Mouse (Mus musculus): ENCODE measurements around the gene Lyrm2.

Lyrm2 gene

DNA sequence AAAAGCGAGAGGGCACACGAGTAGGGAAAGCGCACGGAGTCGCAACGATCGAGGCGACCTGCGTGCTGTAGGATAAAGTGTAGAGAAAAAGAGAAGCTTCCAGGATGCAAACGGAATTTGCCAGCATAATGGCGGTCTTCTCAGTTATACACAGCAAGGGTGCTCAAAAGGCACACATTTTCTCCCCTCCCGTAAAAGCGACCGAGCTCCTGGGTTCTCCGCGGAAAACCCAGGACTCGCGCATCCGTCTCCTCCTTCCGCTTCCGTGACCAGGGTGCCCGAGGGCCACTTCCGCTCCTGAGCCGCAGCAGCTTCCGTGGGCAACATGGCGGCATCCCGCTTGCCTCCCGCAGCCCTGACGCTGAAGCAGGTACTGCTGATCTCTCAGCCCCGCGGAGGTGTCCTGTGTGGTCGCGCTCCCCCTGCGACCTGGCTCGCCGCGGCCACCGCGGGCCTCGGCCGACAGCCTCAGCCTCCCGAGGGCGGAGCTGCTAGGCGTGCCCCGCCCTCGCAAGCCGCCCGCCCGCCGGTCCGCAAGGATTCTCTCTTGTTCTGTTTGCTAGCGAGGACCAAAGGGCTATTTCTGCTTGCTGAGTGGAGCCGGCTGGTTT is at the start of gene Lyrm2:
Gene Lyrm2, plus strand, starts transcription at position 288 of the 611 bp plus-strand sequence.
- DNase-seq: peak; percentile 86 to 90

GRCm38 (mm10) chr4:32750711-32751110 is 49.3 kb upstream of the Lyrm2 start:
- DNase-seq: no peak

GRCm38 (mm10) chr4:32757430-32757829 is 42.6 kb upstream of the Lyrm2 start:
- no peak for DNase-seq

- DNase-seq: no peak
Observed at GRCm38 (mm10) chr4:32767471-32767870, 32.6 kb upstream of the Lyrm2 start.

GRCm38 (mm10) chr4:32768046-32768445 is 32.0 kb upstream of the Lyrm2 start:
- no peak for DNase-seq

DNA sequence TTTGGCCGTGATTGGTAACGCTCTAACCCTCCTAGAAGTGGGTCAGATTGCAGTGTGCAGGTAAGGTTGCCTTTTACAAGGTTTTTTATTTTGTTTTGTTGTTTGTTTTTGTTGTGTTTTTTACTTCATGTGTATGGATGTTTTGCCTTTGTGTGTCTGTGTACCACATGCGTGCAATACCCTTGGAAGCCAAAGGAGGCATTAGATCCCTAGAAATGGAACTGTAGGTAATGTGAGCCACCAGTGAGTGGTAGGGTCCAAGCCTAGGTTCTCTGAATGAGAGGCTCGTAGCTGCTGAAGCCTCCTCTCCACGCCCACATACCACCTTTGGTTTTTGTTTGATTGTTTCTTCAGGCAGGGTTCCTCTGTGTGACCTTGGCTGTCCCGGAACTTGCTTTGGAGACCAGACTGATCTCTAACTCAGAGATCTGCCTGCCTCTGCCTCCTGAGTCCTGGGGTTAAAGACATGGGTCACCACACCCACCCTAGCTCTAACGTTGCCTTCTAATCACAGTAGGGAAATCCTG is 29.7 kb upstream of the Lyrm2 start:
- DNase-seq: peak in 1 of 2 experiments; percentile 9

- no peak for DNase-seq
Observed at GRCm38 (mm10) chr4:32779996-32780395, 20.1 kb upstream of the Lyrm2 start.

DNA sequence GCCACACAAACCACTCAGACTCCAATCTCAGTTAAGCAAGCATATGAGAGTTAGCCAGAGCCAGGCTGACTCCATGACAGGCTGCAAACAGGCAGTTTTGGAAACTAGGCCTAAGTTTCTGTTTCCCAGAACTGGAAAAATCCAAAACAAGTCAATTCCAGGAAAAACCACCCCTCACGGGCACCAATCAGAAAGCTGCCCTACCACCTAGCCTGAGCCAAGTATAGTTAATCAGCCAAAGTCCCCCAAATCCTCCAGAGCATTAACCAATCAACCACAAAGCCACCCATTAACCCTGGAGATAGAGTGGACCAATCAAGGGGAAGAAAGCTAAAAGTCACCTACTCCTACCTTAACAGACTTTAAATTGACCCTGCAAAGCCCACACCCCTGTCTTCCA is 12.9 kb upstream of the Lyrm2 start:
- DNase-seq: no peak

DNA sequence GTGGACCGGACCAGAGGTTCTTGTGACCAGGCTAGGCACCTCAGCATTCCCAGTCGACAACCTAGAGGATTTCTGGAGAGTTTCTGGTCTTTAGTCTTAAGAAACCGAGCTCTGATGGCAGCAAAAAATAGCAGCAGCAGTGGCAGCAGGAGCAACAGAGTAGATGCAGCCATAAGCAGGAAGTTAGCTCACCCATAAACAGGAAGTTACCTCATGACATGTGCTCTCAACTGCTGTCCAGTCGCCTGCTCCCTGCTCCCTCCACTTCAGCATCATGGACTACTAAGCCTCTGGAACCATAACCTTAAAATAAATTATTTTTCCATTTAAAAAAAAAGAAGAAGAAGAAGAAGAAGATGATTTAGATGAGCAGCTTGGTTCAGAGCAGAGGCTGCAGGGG is 11.0 kb upstream of the Lyrm2 start:
- DNase-seq: no peak

DNA sequence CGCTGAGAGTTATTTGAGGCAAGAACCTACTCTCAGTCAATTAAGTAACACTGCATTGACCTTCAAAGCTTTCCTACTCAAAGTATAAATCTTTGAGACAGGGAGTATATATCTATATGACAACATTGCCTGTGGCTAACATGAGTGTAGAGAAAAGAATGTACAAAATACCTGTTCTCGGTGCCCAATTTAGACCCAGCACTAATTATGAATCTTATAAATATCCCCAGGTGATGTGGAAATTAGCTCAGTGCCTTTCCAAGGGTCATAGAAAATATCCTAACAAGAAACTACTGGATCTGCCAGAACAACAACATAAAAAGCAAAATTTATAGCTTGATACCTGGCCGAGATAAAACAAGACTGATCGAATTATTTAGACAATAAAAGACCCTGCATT is 1.1 kb upstream of the Lyrm2 start:
- DNase-seq: no peak

GRCm38 (mm10) chr4:32800577-32801170 is 621 bp downstream of the Lyrm2 start:
- peak in 1 of 2 experiments; percentile 11 for DNase-seq

GRCm38 (mm10) chr4:32817478-32817877 is 17.4 kb downstream of the Lyrm2 start:
- DNase-seq: no peak

DNA sequence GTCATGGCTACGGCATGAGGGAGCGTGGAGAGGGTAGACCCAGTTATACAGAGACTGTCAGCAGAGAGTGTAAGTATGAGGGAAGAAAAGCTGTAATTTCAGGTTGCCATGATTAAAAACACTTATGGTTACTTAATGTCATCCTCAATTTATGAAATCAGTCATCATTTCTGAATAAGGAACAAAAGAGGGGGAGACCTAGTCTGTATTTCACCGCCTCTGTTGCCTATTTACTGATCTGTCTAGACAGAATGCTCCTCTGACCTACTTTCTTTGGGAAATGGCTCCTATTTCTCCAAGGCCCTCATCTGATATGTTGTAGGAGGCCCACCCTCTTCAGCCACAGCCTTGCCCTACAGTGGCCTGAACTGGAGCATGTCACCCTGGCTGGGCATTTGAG is 20.6 kb downstream of the Lyrm2 start:
- DNase-seq: no peak

DNA sequence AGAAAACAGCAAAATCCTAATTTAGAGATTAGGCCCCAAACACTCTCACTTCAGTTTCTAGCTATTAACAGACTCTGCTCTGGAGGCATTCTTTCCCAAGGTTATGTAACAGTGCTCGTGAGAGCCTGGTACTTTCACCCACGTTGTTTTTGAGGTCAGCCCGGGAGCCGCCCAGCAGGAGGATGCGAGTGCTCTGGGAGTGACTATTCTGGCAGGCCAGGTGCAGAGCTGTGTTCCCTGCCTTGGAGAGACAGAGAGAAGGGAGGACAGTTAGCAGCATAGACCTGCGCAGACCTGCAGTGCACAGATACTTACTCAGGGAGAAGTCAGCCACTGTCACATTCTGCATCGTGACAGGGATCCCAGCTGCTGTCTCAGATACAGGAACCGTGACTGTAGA is 24.2 kb downstream of the Lyrm2 start:
- DNase-seq: no peak

- DNase-seq: peak; percentile 94 to 98
Observed at GRCm38 (mm10) chr4:32826925-32827324, 26.9 kb downstream of the Lyrm2 start.

- DNase-seq: no peak
Observed at GRCm38 (mm10) chr4:32828385-32829077, 28.5 kb downstream of the Lyrm2 start.

DNA sequence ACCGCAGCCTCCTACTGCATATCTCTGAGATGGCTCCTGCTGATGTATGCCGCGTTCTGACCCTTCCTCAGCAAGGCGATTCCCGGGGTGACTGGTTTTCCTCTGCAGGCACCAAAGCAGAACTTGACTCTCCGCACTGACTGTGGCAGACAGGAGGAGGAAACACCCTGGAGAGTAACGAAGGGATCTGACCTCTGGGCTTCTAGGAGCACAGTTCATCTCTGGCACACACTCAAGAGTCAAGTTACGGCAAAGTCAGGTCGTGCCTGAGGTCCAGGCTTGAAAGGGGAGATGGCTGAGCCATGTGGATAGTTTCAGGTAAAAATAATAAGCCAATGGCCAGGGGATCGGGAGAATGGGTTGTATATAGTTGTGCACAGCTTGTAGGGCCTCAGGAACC is 29.3 kb downstream of the Lyrm2 start:
- DNase-seq: no peak

DNA sequence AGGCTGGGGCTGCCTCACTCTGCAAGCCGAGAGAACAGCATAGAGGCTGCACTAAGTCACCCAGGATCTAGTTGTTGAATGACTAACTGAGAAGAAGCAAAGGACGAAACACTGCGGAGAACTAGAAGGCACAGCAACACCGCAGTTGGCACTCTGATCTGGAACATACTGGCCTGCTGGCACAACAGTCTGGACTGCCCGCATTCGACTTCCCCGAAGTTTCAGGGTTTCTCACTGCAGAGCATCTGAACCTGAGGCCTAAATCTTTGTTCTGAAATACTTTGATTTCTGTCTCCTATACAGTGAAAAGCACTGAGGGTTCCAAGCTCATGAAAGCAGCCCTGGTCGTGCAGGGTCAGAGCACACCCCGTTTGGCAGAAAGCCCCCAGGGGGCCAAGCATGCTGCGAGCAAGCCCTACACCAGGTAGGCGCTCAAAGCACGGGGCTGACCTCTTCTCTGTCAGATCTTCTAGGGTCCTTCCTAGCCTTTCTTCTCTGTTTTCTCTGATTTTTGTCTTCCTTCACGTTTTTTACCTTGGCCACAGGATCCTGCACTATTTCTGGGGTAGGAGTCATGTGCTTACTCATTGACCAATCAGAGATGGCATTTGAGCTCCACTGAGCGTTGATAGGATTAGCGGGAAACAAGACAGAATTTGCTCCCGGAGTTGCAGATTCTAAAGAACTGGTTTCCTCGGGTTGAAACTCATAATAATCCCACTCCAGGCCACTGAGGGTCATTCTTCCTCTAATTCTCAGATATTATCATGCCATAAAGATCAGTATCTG is 33.6 kb downstream of the Lyrm2 start:
- peak; percentile 42 to 53 for DNase-seq

DNA sequence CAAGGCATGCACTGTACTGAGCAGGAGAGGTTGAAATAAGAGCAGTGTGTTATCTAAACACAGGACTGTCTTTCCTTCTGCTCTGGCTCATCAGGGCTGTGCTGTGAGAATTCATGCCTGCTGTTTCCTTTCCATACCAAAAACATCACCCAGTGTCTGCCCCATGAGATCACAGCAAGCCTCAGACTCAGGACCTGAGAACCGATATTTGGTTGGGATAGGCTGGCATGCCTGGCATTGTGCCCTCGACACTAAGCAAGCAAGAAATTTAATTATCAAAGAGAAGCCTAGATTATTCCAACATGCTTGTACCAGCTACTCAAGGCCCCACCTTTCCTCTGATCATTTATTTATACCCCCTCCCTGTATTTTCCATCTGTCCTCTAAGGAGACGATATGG is 34.5 kb downstream of the Lyrm2 start:
- DNase-seq: peak in 1 of 2 experiments; percentile 25

DNA sequence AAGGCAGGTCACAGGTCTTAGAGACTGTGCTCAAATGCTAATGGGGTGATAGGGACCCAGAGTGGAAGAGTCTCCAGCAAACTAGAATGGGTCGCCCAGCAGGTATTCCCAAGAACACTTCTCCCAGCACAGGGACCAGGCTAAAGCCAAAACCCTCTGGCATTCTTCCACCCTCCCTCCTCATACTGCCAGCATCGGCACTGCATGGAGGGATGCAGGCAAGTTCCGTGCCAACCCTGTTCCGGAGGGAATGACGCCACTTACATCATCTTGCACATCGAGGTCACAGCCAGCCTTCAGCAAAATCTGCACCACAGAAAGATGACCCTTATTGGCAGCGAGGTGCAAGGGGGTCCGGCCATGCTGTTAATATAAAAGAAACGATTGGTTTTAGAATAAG is 36.0 kb downstream of the Lyrm2 start:
- DNase-seq: peak; percentile 58 to 64

- no peak for DNase-seq
Observed at GRCm38 (mm10) chr4:32838401-32838800, 38.3 kb downstream of the Lyrm2 start.
